Mouse (Mus musculus): ENCODE data around the gene Sec23b. TPM values are rescaled to one million over a fixed set of nuclear protein-coding genes. Genes with fewer than 3 reads are reported as not detected.

Sec23b gene
- polyA plus RNA-seq, 1 experiment = 84.7 TPM

DNA sequence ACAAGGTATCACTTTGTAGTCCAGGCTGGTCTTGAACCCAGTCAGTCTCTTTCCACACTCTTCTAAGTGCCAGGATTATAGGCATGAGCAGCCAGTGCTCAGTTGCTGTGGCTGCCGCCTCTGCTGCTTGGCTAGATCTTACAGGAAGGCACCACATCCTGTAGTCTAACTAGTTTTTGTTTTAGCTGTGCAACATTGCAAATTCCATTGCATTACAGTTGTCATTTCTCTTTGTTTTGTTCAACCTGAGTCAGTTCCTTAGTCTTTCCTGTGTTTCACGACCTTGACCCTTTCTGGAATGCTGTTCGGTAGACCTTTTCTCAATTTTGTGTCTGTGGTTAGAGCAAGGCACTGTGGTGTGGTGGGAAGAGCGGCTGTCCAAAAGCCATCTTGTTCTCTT, 81.2 kb downstream of the Sec23b start:
- H3K36me3 ChIP-seq (ENCODE audit: control insufficient read depth, insufficient read depth, low read length, poor library complexity, severe bottlenecking) = peaks cover 2% of the 10 kb centered on the region
- TF ChIP-seq POLR2A (IDR thresholded peaks at IDR 0.05; ENCODE audit: insufficient read depth, low read length) (no peak), EP300 (IDR thresholded peaks at IDR 0.05; ENCODE audit: insufficient read depth, low read depth, low read length) (no peak), CTCF (IDR thresholded peaks at IDR 0.05; ENCODE audit: low read depth, low read length) (no peak)
- no peak overlapping the region for H3K27ac ChIP-seq (ENCODE audit: insufficient read depth, low read length)
- no peak overlapping the region for H3K9ac ChIP-seq (ENCODE audit: low read depth, poor library complexity, severe bottlenecking)
- H3K4me1 ChIP-seq (ENCODE audit: control insufficient read depth, insufficient read depth, low read length) = no peaks in the 10 kb centered on the region
- H3K27me3 ChIP-seq (ENCODE audit: control insufficient read depth, insufficient read depth, low read length, poor library complexity, severe bottlenecking) = no peaks in the 10 kb centered on the region
- peaks cover 8% of the 10 kb centered on the region for H3K9me3 ChIP-seq (replicated peaks; ENCODE audit: control insufficient read depth, insufficient read depth, low read length, poor library complexity, severe bottlenecking)
- no peak overlapping the region for H3K4me3 ChIP-seq (ENCODE audit: low read depth, low read length)

DNA sequence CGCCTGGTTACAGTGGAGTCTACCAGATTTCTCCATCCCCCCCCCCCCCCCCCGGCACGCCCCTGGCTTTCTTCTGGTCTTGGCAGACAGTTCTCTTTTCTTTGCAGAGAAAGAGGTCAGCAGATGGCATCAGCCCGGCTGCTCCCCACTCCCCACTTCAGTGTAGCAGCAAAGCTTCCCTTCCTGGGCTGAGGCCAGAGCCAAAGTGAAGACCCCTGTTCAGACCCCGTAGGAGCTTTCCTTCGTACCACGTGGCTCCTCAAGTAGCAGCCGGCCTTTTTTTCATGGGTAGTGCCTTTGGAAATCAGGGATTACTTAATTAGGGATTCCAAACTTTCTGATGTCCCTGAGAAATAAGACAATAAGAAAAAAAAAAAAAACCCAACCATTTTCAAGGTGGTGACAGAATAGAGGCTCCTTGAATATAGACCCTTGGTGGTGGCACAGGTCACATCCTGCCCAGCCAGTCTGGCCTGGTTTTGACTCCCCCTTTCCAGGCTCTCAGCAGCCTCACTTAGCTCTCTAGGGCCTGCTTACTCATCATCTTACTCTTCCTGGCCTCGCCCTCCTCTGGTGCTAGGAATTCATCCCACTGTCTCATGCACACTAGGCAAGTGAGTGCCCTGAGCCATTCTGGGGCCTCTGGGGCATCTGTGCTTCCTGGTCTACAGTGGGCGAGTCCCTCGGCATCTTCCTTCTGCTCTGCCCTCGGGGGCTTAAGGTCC, 81.8 kb downstream of the Sec23b start:
- no peaks in the 10 kb centered on the region for H3K27me3 ChIP-seq (ENCODE audit: control insufficient read depth, insufficient read depth, low read length, poor library complexity, severe bottlenecking)

DNA sequence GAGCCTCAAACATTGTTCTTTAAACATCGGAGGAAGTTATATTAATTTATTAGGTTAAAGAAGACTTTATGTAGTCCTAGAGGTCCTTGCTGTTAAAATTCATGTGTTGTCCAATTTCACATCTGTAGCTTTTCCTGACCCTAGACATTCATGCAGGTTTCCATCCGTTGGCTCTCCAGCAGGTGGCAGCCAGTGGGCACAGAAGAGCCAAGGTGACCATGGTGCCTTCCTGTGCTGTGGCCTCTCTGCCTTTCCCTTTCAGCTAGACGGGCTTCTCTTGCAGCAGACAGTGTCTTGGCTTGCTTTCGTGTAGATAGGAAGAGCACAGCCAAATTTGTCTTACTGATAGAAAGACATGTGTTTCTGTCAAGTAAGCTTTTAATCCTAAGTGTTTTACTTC, 82.7 kb downstream of the Sec23b start:
- Histone ChIP-seq H3K36me3 (ENCODE audit: control insufficient read depth, insufficient read depth, low read length, poor library complexity, severe bottlenecking) (no peaks in the 10 kb centered on the region; the same call in 1 of the 2 replicates), H3K27me3 (ENCODE audit: control insufficient read depth, insufficient read depth, low read length, poor library complexity, severe bottlenecking) (no peaks in the 10 kb centered on the region), H3K27ac (ENCODE audit: insufficient read depth, low read length) (no peak overlapping the region)

More for the DNA sequence above, 81.8 kb downstream of the Sec23b start:
- Histone ChIP-seq H3K27ac (ENCODE audit: insufficient read depth, low read length) (no peak overlapping the region), H3K9me3 (replicated peaks; ENCODE audit: control insufficient read depth, insufficient read depth, low read length, poor library complexity, severe bottlenecking) (0 out of 2 replicates have a peak, but pooled peaks cover 3% of the 10 kb centered on the region), H3K4me1 (ENCODE audit: control insufficient read depth, insufficient read depth, low read length) (no peaks in the 10 kb centered on the region), H3K36me3 (ENCODE audit: control insufficient read depth, insufficient read depth, low read length, poor library complexity, severe bottlenecking) (no peaks in the 10 kb centered on the region; the same call in 1 of the 2 replicates), H3K4me3 (ENCODE audit: low read depth, low read length) (no peak overlapping the region), H3K9ac (ENCODE audit: low read depth, poor library complexity, severe bottlenecking) (no peak overlapping the region)
- TF ChIP-seq CTCF (IDR thresholded peaks at IDR 0.05; ENCODE audit: low read depth, low read length) (no peak), EP300 (IDR thresholded peaks at IDR 0.05; ENCODE audit: insufficient read depth, low read depth, low read length) (no peak), POLR2A (IDR thresholded peaks at IDR 0.05; ENCODE audit: insufficient read depth, low read length) (no peak)

DNA sequence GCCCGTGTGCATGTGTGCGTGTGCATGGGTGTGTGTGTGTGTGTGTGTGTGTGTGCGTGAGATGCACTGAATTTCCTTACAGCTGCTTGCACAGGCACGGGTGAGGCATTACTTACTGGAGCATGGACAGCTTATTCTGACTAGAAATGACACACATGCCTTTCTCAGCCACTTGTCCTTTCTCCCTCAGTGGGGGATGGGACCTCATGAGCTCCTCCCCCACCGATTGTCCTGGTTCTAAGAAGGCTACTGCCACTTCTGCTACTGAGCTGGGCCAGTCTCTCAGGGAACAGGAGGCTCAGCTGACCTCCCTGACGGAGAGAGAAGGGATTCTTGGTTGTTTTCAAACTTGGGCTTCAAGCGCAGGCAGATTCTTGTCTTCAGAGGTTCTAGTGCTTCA, 84.1 kb downstream of the Sec23b start:
- no peak for TF ChIP-seq POLR2A (IDR thresholded peaks at IDR 0.05; ENCODE audit: insufficient read depth, low read length)
- Histone ChIP-seq H3K9ac (ENCODE audit: low read depth, poor library complexity, severe bottlenecking) (no peak overlapping the region), H3K27me3 (ENCODE audit: control insufficient read depth, insufficient read depth, low read length, poor library complexity, severe bottlenecking) (no peaks in the 10 kb centered on the region), H3K4me1 (ENCODE audit: control insufficient read depth, insufficient read depth, low read length) (no peaks in the 10 kb centered on the region), H3K9me3 (replicated peaks; ENCODE audit: control insufficient read depth, insufficient read depth, low read length, poor library complexity, severe bottlenecking) (no peaks in the 10 kb centered on the region), H3K4me3 (ENCODE audit: low read depth, low read length) (no peak overlapping the region), H3K27ac (ENCODE audit: insufficient read depth, low read length) (no peak overlapping the region), H3K36me3 (ENCODE audit: control insufficient read depth, insufficient read depth, low read length, poor library complexity, severe bottlenecking) (no peaks in the 10 kb centered on the region; the same call in 1 of the 2 replicates)

More for the DNA sequence above, 82.7 kb downstream of the Sec23b start:
- Histone ChIP-seq H3K9ac (ENCODE audit: low read depth, poor library complexity, severe bottlenecking) (no peak overlapping the region), H3K4me3 (ENCODE audit: low read depth, low read length) (no peak overlapping the region), H3K4me1 (ENCODE audit: control insufficient read depth, insufficient read depth, low read length) (no peaks in the 10 kb centered on the region), H3K9me3 (replicated peaks; ENCODE audit: control insufficient read depth, insufficient read depth, low read length, poor library complexity, severe bottlenecking) (no peaks in the 10 kb centered on the region)
- TF ChIP-seq CTCF (IDR thresholded peaks at IDR 0.05; ENCODE audit: low read depth, low read length) (no peak), EP300 (IDR thresholded peaks at IDR 0.05; ENCODE audit: insufficient read depth, low read depth, low read length) (no peak)

Other genes with a start within 250 kb of the Sec23b start
- 10.6 and 11.1 TPM in 2 replicates for gene Ovol2, start 224.1 kb upstream of the Sec23b start, polyA plus RNA-seq (2011; ENCODE audit: insufficient read depth, insufficient read length, low read depth, missing spikeins)
- 40.4 and 42.9 TPM in 2 replicates for gene Kat14, start 187.2 kb upstream of the Sec23b start, polyA plus RNA-seq (2011; ENCODE audit: insufficient read depth, insufficient read length, low read depth, missing spikeins)
- gene Pet117, start 187.2 kb upstream of the Sec23b start, polyA plus RNA-seq (2011; ENCODE audit: insufficient read depth, insufficient read length, low read depth, missing spikeins) = 8.6 and 9.1 TPM in 2 replicates
- 0.96 and 1.9 TPM in 2 replicates for gene Dzank1, start 28.8 kb upstream of the Sec23b start, polyA plus RNA-seq (2011; ENCODE audit: insufficient read depth, insufficient read length, low read depth, missing spikeins)
- 21.4 and 28.4 TPM in 2 replicates for gene Polr3f, start 28.5 kb upstream of the Sec23b start, polyA plus RNA-seq (2011; ENCODE audit: insufficient read depth, insufficient read length, low read depth, missing spikeins)
- gene Rbbp9, start 5.4 kb upstream of the Sec23b start, polyA plus RNA-seq (2011; ENCODE audit: insufficient read depth, insufficient read length, low read depth, missing spikeins) = 32.1 and 32.5 TPM in 2 replicates
- gene Smim26, start 37.8 kb downstream of the Sec23b start, polyA plus RNA-seq (2011; ENCODE audit: insufficient read depth, insufficient read length, low read depth, missing spikeins) = 14.3 and 16.8 TPM in 2 replicates
- gene Dtd1, start 43.7 kb downstream of the Sec23b start, polyA plus RNA-seq (2011; ENCODE audit: insufficient read depth, insufficient read length, low read depth, missing spikeins) = 44.6 and 44.7 TPM in 2 replicates